Mouse (Mus musculus) heart, postnatal 10 days (tissue): ENCODE results near the gene Dll1. TPM values are rescaled to one million over a fixed set of nuclear protein-coding genes. Genes with fewer than 3 reads are reported as not detected.

ENCODE experiments used
- DNase-seq, 2 experiments: peaks; one replicate each; pipeline ENCODE4 v3.0.0; 2021
- intact Hi-C: fragments of 180-260 bp; cut with DNase I; formaldehyde crosslinking; loops from one replicate; pipeline ENCODE4 v1.15.1; 2025
- total RNA-seq, 2 experiments: library from RNA; stranded (reverse); gene quantifications; 2 replicates each; pipeline ENCODE4 v1.2.3; 2021

Gene Dll1
- total RNA-seq, 2 experiments from 2014 or later, result 8.4 to 8.5 TPM

DNA sequence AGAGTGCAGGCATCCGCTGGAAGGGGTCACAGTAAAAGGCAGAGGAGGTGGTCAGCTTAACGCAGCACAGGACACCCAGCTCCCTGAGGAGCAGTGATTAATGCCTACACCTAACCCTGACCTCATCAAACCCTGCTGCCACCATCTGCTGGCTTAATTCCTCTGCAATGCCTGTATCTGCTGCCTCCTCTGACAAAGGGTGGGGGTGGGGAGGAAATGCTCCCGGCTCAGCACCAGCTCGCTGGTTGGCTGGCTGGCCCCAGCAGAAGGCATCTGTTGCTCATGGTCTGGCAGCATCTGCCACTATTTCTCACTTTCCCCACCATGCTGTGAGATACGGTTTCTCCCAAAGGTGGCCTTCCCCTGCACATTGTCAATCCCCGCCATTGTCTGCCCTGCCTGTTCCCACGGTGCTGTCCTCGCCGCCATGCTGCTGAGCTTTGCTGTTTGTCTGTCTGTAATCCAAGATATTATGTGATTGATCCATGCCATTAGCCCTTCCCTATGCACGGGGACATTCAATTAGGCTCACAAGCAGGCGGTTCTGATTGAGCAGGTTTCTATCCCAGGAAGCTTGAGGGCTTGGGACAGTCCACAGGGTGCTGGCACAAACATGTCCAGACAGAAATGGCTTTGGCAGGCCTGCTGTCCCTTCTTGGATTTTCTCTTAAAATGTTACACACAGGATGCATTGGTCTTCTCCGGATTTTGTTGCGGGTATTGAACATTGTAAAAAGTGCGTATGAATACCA, 33.4 kb downstream of the Dll1 start:
- no peak for DNase-seq
- intact Hi-C loops, result no loop called here

- no peak for DNase-seq
- intact Hi-C loops, result no loop called here
These were observed 38.8 kb downstream of the Dll1 start for GRCm38 (mm10) chr17:15337906-15338305.

DNA sequence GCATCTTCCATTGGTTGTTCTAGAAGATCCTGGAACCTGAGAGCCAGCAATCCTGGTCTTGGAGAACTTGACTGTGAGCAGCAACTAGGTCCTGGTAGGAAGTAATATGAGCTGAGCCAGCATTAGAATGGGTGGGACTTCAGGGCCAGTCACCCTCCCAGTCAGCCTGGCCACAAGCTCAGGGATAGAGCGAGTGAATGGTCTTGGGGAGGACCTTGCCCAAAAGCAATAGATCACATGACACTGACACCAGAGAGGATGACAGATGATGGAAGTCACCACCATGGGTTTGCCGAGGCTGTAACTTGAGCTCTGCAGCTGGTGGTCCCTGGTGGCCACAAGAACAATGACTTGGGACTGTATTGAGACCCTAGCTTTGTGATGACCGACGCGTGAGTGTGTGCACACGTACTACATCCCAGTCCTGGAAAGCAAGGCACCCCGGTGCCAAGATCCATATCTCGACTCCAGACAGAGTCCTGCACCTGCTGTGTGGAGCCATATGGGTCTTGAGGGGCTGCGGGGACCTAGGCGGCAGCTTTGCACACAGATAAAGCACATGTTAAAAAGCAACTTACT, 46.8 kb downstream of the Dll1 start:
- intact Hi-C loops, result no loop called here
- no peak for DNase-seq

GRCm38 (mm10) chr17:15327106-15327505, 49.6 kb downstream of the Dll1 start:
- peak; percentile 12 to 16 for DNase-seq
- intact Hi-C loops, result no loop called here

DNA sequence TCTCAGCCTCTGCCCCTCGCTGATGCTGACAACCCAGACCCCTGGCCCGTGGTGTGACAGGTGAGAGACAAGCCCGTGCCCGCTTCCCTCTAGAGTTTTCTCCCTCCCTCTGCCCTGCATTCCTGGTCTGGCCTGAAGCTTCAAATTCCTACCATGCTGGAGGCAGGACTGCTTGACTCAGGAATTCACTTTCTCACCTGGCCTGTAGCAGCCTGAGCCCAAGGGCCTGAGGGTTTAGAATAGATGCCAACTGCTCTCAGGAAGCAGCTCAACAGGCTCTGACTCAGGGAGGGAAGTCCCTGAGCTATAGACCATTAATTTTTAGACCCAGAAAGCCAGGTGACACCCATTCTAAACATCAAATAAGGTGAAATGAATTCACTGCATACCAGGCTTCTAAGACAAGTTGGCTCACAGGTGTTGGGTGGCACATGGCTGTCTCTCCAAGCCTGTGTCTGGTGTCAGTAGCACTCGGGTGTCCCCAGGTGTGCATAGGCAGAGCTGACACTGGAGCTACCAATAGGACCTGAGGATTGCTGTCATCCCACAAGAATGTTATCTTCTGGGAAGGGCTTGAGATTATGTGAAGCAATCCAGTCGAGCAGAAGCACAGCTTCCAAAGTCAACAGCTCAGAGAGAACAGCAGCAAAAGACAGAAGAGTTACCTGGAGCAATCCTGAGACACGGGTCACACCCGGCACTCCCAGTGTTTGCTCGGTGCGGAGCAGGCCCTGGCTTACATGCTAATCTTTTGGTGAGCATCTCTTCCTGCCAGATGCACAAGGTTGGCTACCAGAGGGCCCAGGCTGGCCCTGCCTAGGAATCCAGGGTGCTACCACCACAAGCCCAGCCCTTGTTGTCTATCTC, 50.5 kb downstream of the Dll1 start:
- intact Hi-C loops, result no loop called here
- no peak for DNase-seq

- intact Hi-C loops, result no loop called here
- no peak for DNase-seq
These were observed 53.4 kb downstream of the Dll1 start for GRCm38 (mm10) chr17:15323191-15323834.

Other genes with a start within 250 kb of the Dll1 start
- gene Fam120b, start 19.3 kb upstream of the Dll1 start, total RNA-seq, result 10 to 100 TPM; 10.8 to 11.5 TPM
- gene Psmb1, start 122.9 kb upstream of the Dll1 start, total RNA-seq, result 100 to 1,000 TPM; 138 to 142 TPM
- gene Tbp, start 123.0 kb upstream of the Dll1 start, total RNA-seq, result 10 to 100 TPM; 11.6 to 16.9 TPM
- gene Pdcd2, start 150.4 kb upstream of the Dll1 start, total RNA-seq, result 10 to 100 TPM; 16.8 to 17.0 TPM
- 1 to 10 TPM; 3.1 to 3.4 TPM for gene Prdm9, start 187.5 kb upstream of the Dll1 start, total RNA-seq